ENCODE assay signal across 8 mouse cellular contexts in genomic region chr4:44712051-44712700, GRCm38 (mm10). TPM values are rescaled to one million over a fixed set of nuclear protein-coding genes. Genes with fewer than 3 reads are reported as not detected.
DNase-seq lines count a peak whose midpoint lies in the region; ATAC-seq and TF ChIP-seq lines count a peak whose summit lies in the region.

No protein-coding gene starts in this region.

- H3K4me1 ChIP-seq in lung, adult 2 months (ENCODE audit: control insufficient read depth, insufficient read depth, low read length), result no peaks in the 10 kb centered on the region; the same call in 1 of the 2 replicates
- peaks cover 24% of the 10 kb centered on the region for H3K4me1 ChIP-seq in embryonic facial prominence, embryonic 13.5 days
- H3K4me1 ChIP-seq in intestine, embryonic 16.5 days (ENCODE audit: control insufficient read depth, insufficient read depth, low read length), result no peaks in the 10 kb centered on the region
- H3K4me1 ChIP-seq in neural tube, embryonic 12.5 days, result peaks cover 18% of the 10 kb centered on the region

- no peak overlapping the region for H3K9ac ChIP-seq in embryonic facial prominence, embryonic 13.5 days
- no peak overlapping the region for H3K9ac ChIP-seq in intestine, embryonic 16.5 days (ENCODE audit: low read depth, low read length)
- no peak overlapping the region for H3K9ac ChIP-seq in neural tube, embryonic 12.5 days

- WGBS in lung, adult 2 months, result 1% methylated on average over 25 of the region's 25 CpGs
- under 1% methylated on average over 25 of the region's 25 CpGs for WGBS in embryonic facial prominence, embryonic 13.5 days
- WGBS in intestine, embryonic 16.5 days, result 1% methylated on average over 25 of the region's 25 CpGs
- under 1% methylated on average over 25 of the region's 25 CpGs for WGBS in neural tube, embryonic 12.5 days

- H3K27ac ChIP-seq in embryonic facial prominence, embryonic 13.5 days, result no peak overlapping the region
- no peak overlapping the region for H3K27ac ChIP-seq in intestine, embryonic 16.5 days (ENCODE audit: low read length)
- no peak overlapping the region for H3K27ac ChIP-seq in neural tube, embryonic 12.5 days

- H3K36me3 ChIP-seq in embryonic facial prominence, embryonic 13.5 days, result no peaks in the 10 kb centered on the region
- no peaks in the 10 kb centered on the region for H3K36me3 ChIP-seq in intestine, embryonic 16.5 days (ENCODE audit: control insufficient read depth, insufficient read depth, low read length)
- no peaks in the 10 kb centered on the region for H3K36me3 ChIP-seq in neural tube, embryonic 12.5 days

- H3K4me3 ChIP-seq in lung, adult 2 months (replicated peaks; ENCODE audit: extremely low read depth, low read depth, low read length), result no peak overlapping the region
- H3K4me3 ChIP-seq in embryonic facial prominence, embryonic 13.5 days, result peak overlapping the region; percentile 27
- 0 out of 2 replicates have a peak overlapping the region, but pooled peaks have one; percentile 20 for H3K4me3 ChIP-seq in intestine, embryonic 16.5 days (ENCODE audit: low read length)
- no peak overlapping the region for H3K4me3 ChIP-seq in neural tube, embryonic 12.5 days

- H3K27me3 ChIP-seq in embryonic facial prominence, embryonic 13.5 days, result peaks cover 96% of the 10 kb centered on the region
- peaks cover 80% of the 10 kb centered on the region for H3K27me3 ChIP-seq in intestine, embryonic 16.5 days (replicated peaks; ENCODE audit: control insufficient read depth, insufficient read depth, low read length)
- peaks cover 92% of the 10 kb centered on the region for H3K27me3 ChIP-seq in neural tube, embryonic 12.5 days (replicated peaks)

- TF ChIP-seq POLR2A in lung, adult 2 months (IDR thresholded peaks at IDR 0.05; ENCODE audit: borderline replicate concordance, extremely low read depth, low read depth, low read length), result no peak

- peak; percentile 3 for DNase-seq in lung, adult 2 months
- no peak for DNase-seq in lung, adult 18-20 months
- no peak for DNase-seq in gastrocnemius, adult 18-20 months (ENCODE audit: low spot score)
- no peak for DNase-seq in thymus, postnatal 10 days (ENCODE audit: low spot score in 2 of 2)
- DNase-seq in natural killer cell, adult 2 months (ENCODE audit: low spot score in 2 of 2), result no peak

- no peak for TF ChIP-seq CTCF in lung, adult 2 months (IDR thresholded peaks at IDR 0.05; ENCODE audit: insufficient read depth, low read length)

- ATAC-seq in embryonic facial prominence, embryonic 13.5 days (ENCODE audit: insufficient number of reproducible peaks, insufficient read depth, low FRiP score, low TSS enrichment, low read depth), result no peak
- no peak for ATAC-seq in intestine, embryonic 16.5 days
- no peak for ATAC-seq in neural tube, embryonic 12.5 days (ENCODE audit: low FRiP score, low read depth)

- H3K4me2 ChIP-seq in embryonic facial prominence, embryonic 13.5 days, result peak overlapping the region; percentile 35
- no peak overlapping the region for H3K4me2 ChIP-seq in intestine, embryonic 16.5 days (ENCODE audit: low read depth, low read length)
- peak overlapping the region; percentile 41 for H3K4me2 ChIP-seq in neural tube, embryonic 12.5 days (replicated peaks)

- H3K9me3 ChIP-seq in embryonic facial prominence, embryonic 13.5 days, result no peaks in the 10 kb centered on the region
- H3K9me3 ChIP-seq in intestine, embryonic 16.5 days (ENCODE audit: control insufficient read depth, low read length), result no peaks in the 10 kb centered on the region
- no peaks in the 10 kb centered on the region for H3K9me3 ChIP-seq in neural tube, embryonic 12.5 days

RNA-seq across cellular contexts. Expression of gene Pax5, which starts 1.9 kb away (rescaled TPM):
- polyA plus RNA-seq in lung, adult 2 months (2012; rRNA removed), result 6.1 and 6.7 TPM in 2 replicates
- not detected in 2 replicates for polyA plus RNA-seq in embryonic facial prominence, embryonic 13.5 days (2015; fragmentation: Nextera tagmentation; extraction: Ambion mirVana)
- 0.02 TPM in 1 of 2 replicates, not detected in the other for polyA plus RNA-seq in intestine, embryonic 16.5 days (2015; fragmentation: Nextera tagmentation; extraction: Ambion mirVana)
- polyA plus RNA-seq in neural tube, embryonic 12.5 days (2016; fragmentation: Nextera tagmentation; extraction: Ambion mirVana), result 2.4 and 3.3 TPM in 2 replicates
- under 1 TPM in 1 of 2 experiments, not detected in 1; 0.02 TPM for total RNA-seq in gastrocnemius, adult 18-20 months (2021)

RNA-seq across cellular contexts. Expression of gene Zcchc7, which starts 43.5 kb away (rescaled TPM):
- polyA plus RNA-seq in lung, adult 2 months (2012; rRNA removed), result 8.5 and 15.9 TPM in 2 replicates
- 43.6 and 50.1 TPM in 2 replicates for polyA plus RNA-seq in embryonic facial prominence, embryonic 13.5 days (2015; fragmentation: Nextera tagmentation; extraction: Ambion mirVana)
- polyA plus RNA-seq in intestine, embryonic 16.5 days (2015; fragmentation: Nextera tagmentation; extraction: Ambion mirVana), result 29.3 and 33.9 TPM in 2 replicates
- 28.2 and 34.9 TPM in 2 replicates for polyA plus RNA-seq in neural tube, embryonic 12.5 days (2016; fragmentation: Nextera tagmentation; extraction: Ambion mirVana)
- total RNA-seq in gastrocnemius, adult 18-20 months (2021), result 10 to 100 TPM; 15.8 to 17.9 TPM

Comparison
In these comparisons a context has a peak if more than half of its experiments do, and no peak if none do; other contexts are left out.
1. H3K4me3 ChIP-seq: peak in embryonic facial prominence, embryonic 13.5 days (single experiment) and intestine, embryonic 16.5 days (single experiment); none in lung, adult 2 months (single experiment) and neural tube, embryonic 12.5 days (single experiment).